Mouse (Mus musculus) C2C12 (cell line): Measurements from ENCODE around the gene Ctnnd2.

Source experiments
- CTCF ChIP-seq: IDR thresholded peaks from one replicate; pipeline ENCODE4 v1.5.1; 2011; ENCODE audit not compliant: control insufficient read depth, insufficient read depth, insufficient read length
- MYOD1 ChIP-seq: IDR thresholded peaks from one replicate; pipeline ENCODE4 v1.6.1; 2011; ENCODE audit warnings: low read depth; ENCODE audit not compliant: control insufficient read depth, insufficient read length
- MYOG ChIP-seq: IDR thresholded peaks from one replicate; pipeline ENCODE4 v1.6.1; 2011; ENCODE audit not compliant: control insufficient read depth, insufficient read length; ENCODE audit errors: extremely low read depth
- USF1 ChIP-seq: IDR thresholded peaks from one replicate; pipeline ENCODE4 v1.6.1; 2011; ENCODE audit warnings: low read depth, mild to moderate bottlenecking, control low read depth, moderate library complexity

GRCm38 (mm10) chr15:30570254-30570800, 397.9 kb downstream of the Ctnnd2 start:
- TF ChIP-seq CTCF (no peak), MYOG (no peak), MYOD1 (no peak), USF1 (no peak)
